Mouse (Mus musculus) neural tube, embryonic 14.5 days (tissue): Measurements from ENCODE around the gene Egfl7. TPM values are rescaled to one million over a fixed set of nuclear protein-coding genes. Genes with fewer than 3 reads are reported as not detected.

ENCODE experiments used
- ATAC-seq: fragments of 200-750 bp; cut with Nextera tagmentation; 2 replicates; pipeline ENCODE4 v1.8.0; 2017; ENCODE audit warnings: low read depth, mild to moderate bottlenecking, moderate TSS enrichment, moderate library complexity
- H3K27ac ChIP-seq: fragments of 300-500 bp; sonication (generic); 2 replicates; pipeline ENCODE4 v1.5.1; 2014; ENCODE audit warnings: low read depth, mild to moderate bottlenecking, control low read depth, low read length, moderate library complexity, mixed read lengths
- H3K27me3 ChIP-seq: fragments of 300-500 bp; sonication (generic); 2 replicates; pipeline ENCODE4 v1.6.1; 2014; ENCODE audit warnings: low read length; ENCODE audit not compliant: control insufficient read depth, insufficient read depth
- H3K36me3 ChIP-seq: fragments of 300-500 bp; sonication (generic); 2 replicates; pipeline ENCODE4 v1.6.1; 2014; ENCODE audit warnings: low read length, mixed read lengths; ENCODE audit not compliant: control insufficient read depth, insufficient read depth
- H3K4me1 ChIP-seq: fragments of 300-500 bp; sonication (generic); 2 replicates; pipeline ENCODE4 v1.6.1; 2014; ENCODE audit warnings: low read length; ENCODE audit not compliant: control insufficient read depth, insufficient read depth
- H3K4me2 ChIP-seq: fragments of 300-500 bp; sonication (generic); 2 replicates; pipeline ENCODE4 v1.6.1; 2014; ENCODE audit warnings: mild to moderate bottlenecking, low read depth, low read length, control low read depth
- H3K4me3 ChIP-seq: fragments of 300-500 bp; sonication (generic); 2 replicates; pipeline ENCODE4 v1.5.1; 2014; ENCODE audit warnings: low read depth, low read length, control low read depth, mixed read lengths
- H3K9ac ChIP-seq: fragments of 300-500 bp; sonication (generic); replicated peaks from 2 replicates; pipeline ENCODE4 v1.6.1; 2014; ENCODE audit warnings: low read depth, mild to moderate bottlenecking, control low read depth, low read length, mixed read lengths
- H3K9me3 ChIP-seq: fragments of 300-500 bp; sonication (generic); 2 replicates; pipeline ENCODE4 v1.6.1; 2016; ENCODE audit warnings: low read length; ENCODE audit not compliant: control insufficient read depth
- WGBS: fragments of 180-500 bp; shearing (Covaris S2); extraction: QIAGEN DNeasy Blood & Tissue Kit; methylation state at CpG from one replicate; pipeline ENCODE4 v1.1.7; 2014; 5-methylcytosine and 5-hydroxymethylcytosine counted together
- polyA plus RNA-seq: library from polyadenylated mRNA; unstranded; fragments of >200 nt; fragmentation: Nextera tagmentation; extraction: Ambion mirVana; gene quantifications from 2 replicates; pipeline ENCODE4 v1.2.1, GENCODE M21; 2014

Gene Egfl7
- 37.4 and 64.3 TPM in 2 replicates for polyA plus RNA-seq

GRCm38 (mm10) chr2:26579714-26580113 is at the start of gene Egfl7:
Gene Egfl7, plus strand, starts transcription at chr2:26580014.
- Histone ChIP-seq H3K36me3 (no peaks in the 10 kb centered on the region), H3K27ac (no peak within 1 kb of the TSS), H3K4me2 (no peak within 1 kb of the TSS), H3K27me3 (no peaks in the 10 kb centered on the region), H3K4me3 (no peak within 1 kb of the TSS), H3K4me1 (0 out of 2 replicates have a peak, but pooled peaks cover 3% of the 10 kb centered on the region), H3K9me3 (no peaks in the 10 kb centered on the region), H3K9ac (no peak within 1 kb of the TSS)
- WGBS, result 94% methylated on average over 1 of the region's 1 CpGs
- no peak for ATAC-seq

- Histone ChIP-seq H3K4me1 (peaks cover 10% of the 10 kb centered on the region; the same call in 1 of the 2 replicates), H3K9ac (no peak overlapping the region), H3K4me2 (no peak overlapping the region), H3K27me3 (no peaks in the 10 kb centered on the region), H3K27ac (no peak overlapping the region), H3K36me3 (no peaks in the 10 kb centered on the region), H3K4me3 (no peak overlapping the region), H3K9me3 (no peaks in the 10 kb centered on the region)
- WGBS, result 57% methylated on average over 6 of the region's 6 CpGs
- no peak for ATAC-seq
Observed at GRCm38 (mm10) chr2:26531829-26532228, 48.0 kb upstream of the Egfl7 start.

GRCm38 (mm10) chr2:26533249-26533648 is 46.6 kb upstream of the Egfl7 start:
- Histone ChIP-seq H3K9ac (0 out of 2 replicates have a peak overlapping the region, but pooled peaks have one; percentile 4), H3K4me1 (peaks cover 10% of the 10 kb centered on the region; the same call in 1 of the 2 replicates), H3K4me3 (no peak overlapping the region), H3K36me3 (no peaks in the 10 kb centered on the region), H3K9me3 (no peaks in the 10 kb centered on the region), H3K27ac (peak overlapping the region; percentile 13), H3K4me2 (no peak overlapping the region), H3K27me3 (no peaks in the 10 kb centered on the region)
- WGBS, result 15% methylated on average over 5 of the region's 5 CpGs
- ATAC-seq, result peak; percentile 62; the same call in 1 of the 2 replicates

GRCm38 (mm10) chr2:26534161-26534560 is 45.7 kb upstream of the Egfl7 start:
- no peak overlapping the region for H3K9ac ChIP-seq
- H3K4me1 ChIP-seq, result peaks cover 10% of the 10 kb centered on the region; the same call in 1 of the 2 replicates

GRCm38 (mm10) chr2:26534616-26535015 is 45.2 kb upstream of the Egfl7 start:
- no peak overlapping the region for H3K4me3 ChIP-seq
- H3K9ac ChIP-seq, result no peak overlapping the region
- H3K4me1 ChIP-seq, result peaks cover 10% of the 10 kb centered on the region; the same call in 1 of the 2 replicates
- ATAC-seq, result no peak
- 37% methylated on average over 2 of the region's 2 CpGs for WGBS
- no peaks in the 10 kb centered on the region for H3K36me3 ChIP-seq
- H3K9me3 ChIP-seq, result no peaks in the 10 kb centered on the region
- no peaks in the 10 kb centered on the region for H3K27me3 ChIP-seq
- H3K27ac ChIP-seq, result peak overlapping the region; percentile 55
- no peak overlapping the region for H3K4me2 ChIP-seq

More at GRCm38 (mm10) chr2:26534161-26534560, 45.7 kb upstream of the Egfl7 start:
- no peak for ATAC-seq
- no peaks in the 10 kb centered on the region for H3K36me3 ChIP-seq
- H3K27ac ChIP-seq, result peak overlapping the region; percentile 13; the same call in 1 of the 2 replicates
- H3K27me3 ChIP-seq, result no peaks in the 10 kb centered on the region
- no peak overlapping the region for H3K4me2 ChIP-seq
- H3K4me3 ChIP-seq, result no peak overlapping the region
- H3K9me3 ChIP-seq, result no peaks in the 10 kb centered on the region
- WGBS, result 55% methylated on average over 3 of the region's 3 CpGs

- Histone ChIP-seq H3K4me1 (peaks cover 13% of the 10 kb centered on the region), H3K9ac (no peak overlapping the region), H3K27ac (peak overlapping the region; percentile 63), H3K9me3 (no peaks in the 10 kb centered on the region), H3K4me3 (no peak overlapping the region), H3K27me3 (no peaks in the 10 kb centered on the region), H3K36me3 (no peaks in the 10 kb centered on the region), H3K4me2 (no peak overlapping the region)
- ATAC-seq, result peak; percentile 78
- 17% methylated on average over 4 of the region's 4 CpGs for WGBS
Observed at GRCm38 (mm10) chr2:26535517-26536045, 44.2 kb upstream of the Egfl7 start.

- Histone ChIP-seq H3K27me3 (no peaks in the 10 kb centered on the region), H3K4me1 (peaks cover 12% of the 10 kb centered on the region), H3K9me3 (no peaks in the 10 kb centered on the region), H3K27ac (no peak overlapping the region), H3K4me2 (no peak overlapping the region), H3K36me3 (no peaks in the 10 kb centered on the region), H3K9ac (no peak overlapping the region), H3K4me3 (no peak overlapping the region)
- no peak for ATAC-seq
- 69% methylated on average over 2 of the region's 2 CpGs for WGBS
Observed at GRCm38 (mm10) chr2:26539516-26539915, 40.3 kb upstream of the Egfl7 start.

GRCm38 (mm10) chr2:26540721-26541120 is 39.1 kb upstream of the Egfl7 start:
- H3K36me3 ChIP-seq, result no peaks in the 10 kb centered on the region
- 20% methylated on average over 7 of the region's 7 CpGs for WGBS
- H3K27ac ChIP-seq, result no peak overlapping the region; the same call in 1 of the 2 replicates
- no peaks in the 10 kb centered on the region for H3K27me3 ChIP-seq
- no peak for ATAC-seq
- peaks cover 8% of the 10 kb centered on the region for H3K4me1 ChIP-seq
- no peaks in the 10 kb centered on the region for H3K9me3 ChIP-seq
- H3K9ac ChIP-seq, result no peak overlapping the region
- H3K4me2 ChIP-seq, result no peak overlapping the region
- no peak overlapping the region for H3K4me3 ChIP-seq

- H3K9ac ChIP-seq, result no peak overlapping the region
- WGBS, result 34% methylated on average over 9 of the region's 9 CpGs
- no peaks in the 10 kb centered on the region for H3K27me3 ChIP-seq
- H3K36me3 ChIP-seq, result no peaks in the 10 kb centered on the region
- H3K4me2 ChIP-seq, result no peak overlapping the region
- peaks cover 8% of the 10 kb centered on the region for H3K4me1 ChIP-seq
- peak overlapping the region; percentile 34; the same call in 1 of the 2 replicates for H3K27ac ChIP-seq
- H3K4me3 ChIP-seq, result no peak overlapping the region
- ATAC-seq, result peak; percentile 52
- H3K9me3 ChIP-seq, result no peaks in the 10 kb centered on the region
Observed at GRCm38 (mm10) chr2:26541258-26541910, 38.4 kb upstream of the Egfl7 start.
